Mouse (Mus musculus): ENCODE measurements around the gene Eif5. TPM values are rescaled to one million over a fixed set of nuclear protein-coding genes. Genes with fewer than 3 reads are reported as not detected.
"Not testable (repeated sequence)": the region's sequence is repeated elsewhere in the genome, so short reads cannot be mapped to it uniquely, and the experiment has no call there.

Eif5 gene
- total RNA-seq (2021), result 100 to 1,000 TPM; 140 to 154 TPM
- long read RNA-seq, experiment 1, full-length matches to known transcripts, result 223 of 277 reads
- long read RNA-seq, experiment 1, partial matches to known transcripts, result 38 of 277 reads
- long read RNA-seq, experiment 1, other reads (novel, unspliced or antisense), result 16 of 277 reads
- long read RNA-seq, experiment 2, full-length matches to known transcripts, result 179 of 229 reads
- long read RNA-seq, experiment 2, partial matches to known transcripts, result 31 of 229 reads
- long read RNA-seq, experiment 2, other reads (novel, unspliced or antisense), result 19 of 229 reads

GRCm38 (mm10) chr12:111537796-111538291, at the start of gene Eif5:
Gene Eif5, plus strand, starts transcription at chr12:111538016.
- DNase-seq, result peak; percentile 99

- no peak for DNase-seq
These were observed 48.5 kb upstream of the Eif5 start for GRCm38 (mm10) chr12:111489261-111489865.

- DNase-seq, result no peak
These were observed 42.9 kb upstream of the Eif5 start for GRCm38 (mm10) chr12:111494931-111495330.

GRCm38 (mm10) chr12:111497076-111497475, 40.7 kb upstream of the Eif5 start:
- DNase-seq, result no peak

- no peak for DNase-seq
These were observed 38.2 kb upstream of the Eif5 start for GRCm38 (mm10) chr12:111499617-111500016.

- DNase-seq, result no peak
These were observed 37.1 kb upstream of the Eif5 start for GRCm38 (mm10) chr12:111500725-111501124.

- DNase-seq, result no peak
These were observed 34.7 kb upstream of the Eif5 start for GRCm38 (mm10) chr12:111503063-111503567.

GRCm38 (mm10) chr12:111503571-111503970, 34.2 kb upstream of the Eif5 start:
- DNase-seq, result no peak

- peak; percentile 98 for DNase-seq
These were observed 32.9 kb upstream of the Eif5 start for GRCm38 (mm10) chr12:111504904-111505303.

- no peak for DNase-seq
These were observed 30.8 kb upstream of the Eif5 start for GRCm38 (mm10) chr12:111507001-111507400.

GRCm38 (mm10) chr12:111507962-111508361, 29.9 kb upstream of the Eif5 start:
- no peak for DNase-seq

- not testable (repeated sequence) for DNase-seq
These were observed 29.4 kb upstream of the Eif5 start for GRCm38 (mm10) chr12:111508438-111508837.

- no peak for DNase-seq
These were observed 25.2 kb upstream of the Eif5 start for GRCm38 (mm10) chr12:111512572-111513063.

GRCm38 (mm10) chr12:111513673-111514072, 24.1 kb upstream of the Eif5 start:
- no peak for DNase-seq

- no peak for DNase-seq
These were observed 23.5 kb upstream of the Eif5 start for GRCm38 (mm10) chr12:111514231-111514792.

- no peak for DNase-seq
These were observed 22.8 kb upstream of the Eif5 start for GRCm38 (mm10) chr12:111514874-111515649.

GRCm38 (mm10) chr12:111515920-111516319, 21.9 kb upstream of the Eif5 start:
- DNase-seq, result no peak

- no peak for DNase-seq
These were observed 21.0 kb upstream of the Eif5 start for GRCm38 (mm10) chr12:111516826-111517225.

- no peak for DNase-seq
These were observed 19.9 kb upstream of the Eif5 start for GRCm38 (mm10) chr12:111517901-111518300.

- no peak for DNase-seq
These were observed 19.4 kb upstream of the Eif5 start for GRCm38 (mm10) chr12:111518391-111518790.

- no peak for DNase-seq
These were observed 18.0 kb upstream of the Eif5 start for GRCm38 (mm10) chr12:111519821-111520220.

- DNase-seq, result no peak
These were observed 16.8 kb upstream of the Eif5 start for GRCm38 (mm10) chr12:111520994-111521393.

Measured in gastrocnemius, postnatal 10 days (tissue).